Mouse (Mus musculus) liver, embryonic 14.5 days (tissue): ENCODE results near the gene Ccin.

Experiments
- CTCF ChIP-seq: IDR thresholded peaks from 2 replicates; pipeline ENCODE4 v1.5.1; 2016; ENCODE audit warnings: antibody characterized with exemption, low read depth, control low read depth
- EP300 ChIP-seq: IDR thresholded peaks from 2 replicates; pipeline ENCODE4 v1.6.1; 2016; ENCODE audit warnings: antibody characterized with exemption, low read depth

GRCm38 (mm10) chr4:43941315-43941714 lies 42.0 kb upstream of the Ccin start:
- no peak for TF ChIP-seq CTCF
- TF ChIP-seq EP300, result no peak
